Mouse (Mus musculus) thymus, postnatal 25 days (tissue): ENCODE data around the gene Jup.
"Not testable (repeated sequence)": the region's sequence is repeated elsewhere in the genome, so short reads cannot be mapped to it uniquely, and the experiment has no call there.

Experiments used
- DNase-seq: peaks from one replicate; pipeline ENCODE4 v3.0.0; 2022

The Jup gene

DNA sequence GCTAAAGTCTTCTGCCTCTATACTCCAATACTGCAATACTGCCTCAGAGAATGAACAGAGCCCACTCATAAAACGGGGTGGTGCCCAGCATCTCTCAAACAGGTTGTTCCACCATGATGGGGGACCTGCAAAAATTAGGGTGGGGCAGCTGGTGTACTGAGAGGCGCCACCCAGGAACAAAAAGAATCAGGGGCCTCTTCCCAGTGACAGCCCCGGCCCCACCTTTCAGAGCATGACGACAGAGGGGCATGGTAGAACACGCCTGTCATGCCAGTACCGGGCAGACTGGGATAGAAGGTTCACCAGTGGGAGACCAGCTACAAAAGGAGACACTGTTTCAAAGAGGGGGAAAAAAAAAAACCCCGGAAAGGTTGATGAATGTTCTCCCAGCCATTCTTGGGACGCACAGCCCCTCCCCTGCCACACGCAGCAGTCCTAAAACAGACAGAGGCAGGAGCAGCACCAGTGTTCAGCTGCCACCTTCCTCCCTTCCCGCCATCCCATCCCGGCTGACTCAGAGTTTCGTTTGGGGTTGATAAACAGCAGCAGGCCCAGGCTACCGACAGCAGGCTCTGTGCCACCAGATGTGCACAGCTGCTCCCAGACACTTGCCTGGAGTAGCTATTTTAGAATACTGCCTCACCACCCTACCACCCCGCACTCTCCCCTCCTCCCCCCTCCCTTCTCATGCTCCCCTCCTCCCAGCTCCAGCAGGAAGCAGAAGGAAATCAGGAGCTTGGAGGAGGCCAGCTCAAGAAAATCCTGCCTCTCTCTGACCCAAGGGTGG, 9.8 kb downstream of the Jup start:
- no peak for DNase-seq

DNA sequence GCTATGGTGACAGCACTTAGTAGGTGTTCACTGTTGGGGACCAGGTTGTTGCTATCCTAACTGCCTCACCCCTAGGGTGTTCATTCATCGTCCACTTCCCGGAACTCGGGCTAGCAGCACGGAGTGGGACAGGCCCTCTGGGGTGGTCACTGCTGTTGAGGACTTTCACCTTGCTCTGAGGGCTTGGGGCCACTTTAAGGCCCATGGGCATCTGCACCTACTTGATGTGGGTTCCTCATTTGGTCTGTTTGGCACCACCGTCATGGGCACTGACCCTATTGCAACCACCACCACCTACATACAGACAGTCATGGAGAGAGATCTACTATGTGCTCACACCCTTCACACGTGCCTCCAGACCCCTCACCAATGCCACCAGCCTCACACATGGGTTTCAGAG, 10.5 kb downstream of the Jup start:
- no peak for DNase-seq

- DNase-seq, result no peak
Measured at GRCm38 (mm10) chr11:100386586-100386985, 11.0 kb downstream of the Jup start.

GRCm38 (mm10) chr11:100385016-100385415, 12.5 kb downstream of the Jup start:
- no peak for DNase-seq

DNA sequence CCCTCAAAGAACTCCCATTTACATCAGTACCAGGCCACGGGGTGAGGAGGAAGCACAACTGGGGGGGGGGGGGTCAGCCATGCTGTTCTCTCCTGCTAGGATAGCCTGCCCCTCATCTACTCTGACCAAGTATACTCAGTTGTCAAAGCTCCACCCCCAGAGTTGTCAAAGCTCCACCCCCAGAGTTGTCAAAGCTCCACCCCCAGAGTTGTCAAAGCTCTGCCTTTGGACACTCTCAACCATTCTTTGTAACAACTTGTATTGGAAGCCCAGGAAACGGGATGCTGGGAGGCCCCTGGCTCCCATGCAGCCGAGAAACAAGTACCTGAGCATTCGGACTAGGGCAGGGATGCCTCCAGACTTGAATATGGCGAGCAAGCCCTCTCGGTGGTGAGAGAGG, 14.9 kb downstream of the Jup start:
- DNase-seq, result no peak

- no peak for DNase-seq
Measured at GRCm38 (mm10) chr11:100379311-100379710, 18.3 kb downstream of the Jup start.

DNA sequence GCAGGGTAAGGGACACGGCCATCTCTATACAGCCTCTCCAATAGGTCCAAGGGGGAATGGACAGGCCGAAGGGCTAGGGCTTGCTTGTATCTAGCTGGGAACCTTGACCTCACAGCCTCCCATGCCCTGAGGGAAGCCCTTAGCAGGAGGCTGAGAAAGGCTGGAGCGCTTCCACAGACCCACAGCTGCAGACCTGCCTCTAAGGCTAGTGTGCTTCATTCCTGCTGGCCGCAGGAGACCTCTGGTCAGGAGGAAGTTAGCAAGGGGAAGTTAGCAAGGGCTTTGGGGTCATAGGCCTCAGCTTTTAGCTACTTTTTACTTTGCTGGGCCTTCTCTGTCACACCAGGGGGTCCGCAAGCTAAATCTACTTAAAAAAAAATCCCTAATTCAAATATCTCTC, 19.1 kb downstream of the Jup start:
- DNase-seq, result no peak

GRCm38 (mm10) chr11:100377989-100378388, 19.6 kb downstream of the Jup start:
- DNase-seq, result no peak

DNA sequence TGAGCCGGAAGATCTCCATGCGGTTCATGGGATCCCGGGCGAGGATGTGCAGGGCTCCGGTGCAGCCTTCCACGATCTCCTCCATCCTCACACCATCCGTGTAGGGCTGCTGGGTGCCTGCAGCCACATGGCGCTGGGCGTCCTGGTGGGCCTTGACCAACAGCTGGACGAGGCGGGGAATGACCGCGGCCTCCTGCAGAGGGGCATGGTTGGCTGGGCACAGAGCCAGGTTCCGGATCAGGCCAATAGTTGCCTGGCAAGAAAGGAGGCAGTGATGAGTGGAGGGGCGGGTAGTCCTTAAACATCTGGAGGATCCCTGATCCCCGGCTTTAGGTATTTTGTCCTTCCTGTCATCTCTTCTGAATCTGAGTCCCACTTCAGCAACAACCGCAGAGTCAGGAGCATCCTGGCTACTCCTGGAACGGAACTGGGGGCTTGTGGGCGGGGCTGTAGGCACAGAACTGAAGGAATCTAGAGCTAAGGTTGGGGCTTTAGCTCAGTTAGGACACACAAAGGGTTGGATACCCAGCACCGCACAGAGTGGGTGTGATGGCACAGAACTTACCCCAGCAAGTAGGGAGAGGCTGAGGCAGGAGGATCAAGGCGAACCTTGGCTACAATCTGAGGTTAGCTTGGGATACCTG, 20.7 kb downstream of the Jup start:
- DNase-seq, result no peak

DNA sequence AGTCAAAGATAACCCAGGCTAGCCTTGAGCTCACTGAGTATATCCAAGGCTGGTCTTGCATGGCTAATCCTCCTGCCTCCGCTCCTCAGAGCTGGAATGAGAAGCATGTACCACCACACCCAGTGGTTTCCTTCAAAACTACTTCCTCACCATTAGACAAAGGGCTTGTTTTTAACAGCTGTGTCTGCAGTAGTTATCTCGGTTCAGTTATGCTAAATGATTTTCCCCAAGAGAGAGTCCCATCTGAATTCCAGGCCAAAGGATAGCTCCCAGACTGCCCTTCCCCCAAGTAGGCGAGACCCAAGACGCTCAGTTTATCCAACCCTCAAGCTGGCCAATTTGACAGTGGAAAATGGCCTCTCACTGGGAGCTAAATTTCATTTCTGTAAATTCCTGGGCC, 21.6 kb downstream of the Jup start:
- no peak for DNase-seq

GRCm38 (mm10) chr11:100375127-100375526, 22.4 kb downstream of the Jup start:
- no peak for DNase-seq

- no peak for DNase-seq
Measured at GRCm38 (mm10) chr11:100371981-100372558, 25.5 kb downstream of the Jup start.

GRCm38 (mm10) chr11:100369822-100370221, 27.7 kb downstream of the Jup start:
- DNase-seq, result no peak

DNA sequence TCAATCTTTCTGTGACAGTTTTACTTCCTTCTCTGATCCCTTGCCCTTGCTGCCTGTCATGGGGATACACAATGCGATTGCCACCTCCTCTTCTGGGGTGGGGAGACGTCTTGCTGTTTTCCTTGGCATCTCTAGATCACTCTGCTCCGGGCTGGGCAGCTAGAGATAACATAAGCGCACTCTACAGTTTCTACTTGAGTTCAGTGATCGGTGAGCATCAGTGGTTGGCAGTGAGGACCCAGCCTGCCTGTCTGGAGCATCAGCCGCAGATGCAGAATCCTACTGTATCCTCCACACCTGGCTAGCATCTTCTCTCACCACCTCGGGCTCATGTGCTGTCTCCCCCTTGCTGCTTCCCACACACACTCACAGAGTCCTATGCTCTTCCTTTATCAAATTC, 28.4 kb downstream of the Jup start:
- no peak for DNase-seq

- DNase-seq, result peak; percentile 77
Measured at GRCm38 (mm10) chr11:100362979-100363562, 34.5 kb downstream of the Jup start.

- peak; percentile 79 for DNase-seq
Measured at GRCm38 (mm10) chr11:100362209-100362978, 35.2 kb downstream of the Jup start.

DNA sequence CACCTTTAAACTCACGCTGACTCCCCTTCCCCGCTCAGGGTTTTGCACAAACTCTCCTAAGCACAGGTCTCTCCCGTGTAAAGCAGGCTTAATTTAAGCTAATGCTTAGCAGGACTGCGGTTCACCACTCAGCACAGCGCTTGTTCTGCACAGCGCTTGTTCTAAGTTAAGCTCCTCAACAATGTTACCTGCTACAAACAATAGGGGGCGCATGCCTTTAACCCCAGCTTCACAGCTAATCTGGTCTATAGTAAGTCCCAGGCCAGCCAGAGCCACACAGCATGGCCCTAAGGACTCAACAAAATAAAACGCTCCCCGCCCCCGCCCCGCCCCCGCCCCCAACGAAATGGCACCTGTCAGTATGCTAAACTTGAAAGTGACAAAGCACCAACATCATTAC, 36.5 kb downstream of the Jup start:
- DNase-seq, result not testable (repeated sequence)

GRCm38 (mm10) chr11:100360175-100360574, 37.4 kb downstream of the Jup start:
- DNase-seq, result no peak

DNA sequence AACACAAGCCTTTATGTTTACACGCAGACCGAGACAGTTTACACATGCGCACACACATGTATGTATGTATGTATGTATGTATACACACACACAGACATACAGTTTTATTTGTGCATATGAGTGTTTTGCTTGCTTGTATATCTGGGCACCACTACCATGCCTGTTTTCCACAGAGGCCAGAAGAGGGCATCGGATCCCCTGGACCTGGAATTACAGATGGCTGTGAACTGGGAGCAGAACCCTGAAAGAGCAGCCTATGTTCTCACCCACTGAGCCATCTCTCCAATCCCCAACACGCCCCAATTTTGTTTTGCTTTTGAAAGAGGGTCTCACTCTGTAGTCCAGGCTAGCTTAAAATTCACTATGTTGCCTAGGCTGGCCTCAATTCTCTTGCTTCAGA, 40.2 kb downstream of the Jup start:
- DNase-seq, result no peak

DNA sequence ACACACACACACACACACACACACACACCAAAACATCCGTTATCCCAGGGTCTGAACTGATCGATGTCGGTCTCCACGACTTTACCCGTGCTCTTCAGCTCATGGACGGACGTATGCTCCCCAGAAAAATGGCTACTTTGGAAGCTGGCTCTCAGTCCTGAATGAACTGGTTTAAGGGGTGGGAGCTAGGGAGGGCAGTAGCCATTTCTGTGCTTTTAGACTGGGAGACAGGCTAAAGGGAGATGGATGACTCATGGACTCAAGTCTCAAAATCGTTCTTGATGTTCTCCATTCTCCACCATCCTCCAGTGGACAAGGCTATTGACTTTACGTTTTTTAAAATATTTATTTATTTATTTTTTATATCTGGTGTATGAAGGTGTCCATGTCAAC, 40.7 kb downstream of the Jup start:
- DNase-seq, result no peak

GRCm38 (mm10) chr11:100355972-100356818, 41.4 kb downstream of the Jup start, which contains the start of gene Hap1:
TSS of gene Hap1 (minus strand) at chr11:100356128.
- DNase-seq, result peak; percentile 61
